Mouse (Mus musculus) mouse trophoblast stem cell (cell line): Measurements from ENCODE around the gene Tmem176a.

Experiments
- in situ Hi-C, 2 experiments: fragments of 300-500 bp; cut with MseI, MboI; formaldehyde crosslinking; loops; 2 replicates in 1 of 2; 3 replicates in 1 of 2; pipeline ENCODE4 v1.15.1; 2025

Tmem176a gene

DNA sequence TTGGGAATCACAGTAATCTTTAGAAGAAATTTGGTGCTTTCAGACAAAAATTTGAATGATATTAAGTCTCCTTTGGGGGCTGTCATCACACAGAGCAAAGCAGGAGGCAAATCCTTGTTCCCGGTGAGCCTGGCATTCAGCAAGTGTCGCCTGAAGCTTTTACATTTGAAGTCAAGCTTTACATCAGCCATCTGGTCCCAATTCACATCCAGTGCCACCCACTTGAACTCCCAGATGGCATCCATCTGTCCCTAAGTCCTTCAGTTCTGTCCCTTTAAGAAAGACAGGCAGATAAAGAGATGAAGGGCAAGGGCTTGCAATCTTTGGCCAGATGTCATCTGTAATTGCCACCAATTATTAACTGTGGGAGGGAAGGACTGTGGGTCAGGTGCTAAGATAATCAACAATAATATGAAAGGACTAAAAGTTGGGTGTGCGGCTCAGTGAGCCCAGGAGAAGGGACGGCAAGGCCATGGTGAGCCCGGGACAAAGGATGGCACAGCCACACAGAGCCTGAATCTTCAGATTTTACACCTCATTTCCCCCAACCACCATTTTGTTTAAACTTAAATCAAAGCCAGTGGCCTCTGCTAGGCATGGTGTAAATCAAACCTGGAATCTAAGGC, 35.9 kb downstream of the Tmem176a start:
- in situ Hi-C loops: no loop called here

- in situ Hi-C loops: no loop called here
These were observed 53.5 kb downstream of the Tmem176a start for GRCm38 (mm10) chr6:48894203-48894602.

- in situ Hi-C loops: no loop called here
These were observed 54.5 kb downstream of the Tmem176a start for GRCm38 (mm10) chr6:48894938-48895818.

DNA sequence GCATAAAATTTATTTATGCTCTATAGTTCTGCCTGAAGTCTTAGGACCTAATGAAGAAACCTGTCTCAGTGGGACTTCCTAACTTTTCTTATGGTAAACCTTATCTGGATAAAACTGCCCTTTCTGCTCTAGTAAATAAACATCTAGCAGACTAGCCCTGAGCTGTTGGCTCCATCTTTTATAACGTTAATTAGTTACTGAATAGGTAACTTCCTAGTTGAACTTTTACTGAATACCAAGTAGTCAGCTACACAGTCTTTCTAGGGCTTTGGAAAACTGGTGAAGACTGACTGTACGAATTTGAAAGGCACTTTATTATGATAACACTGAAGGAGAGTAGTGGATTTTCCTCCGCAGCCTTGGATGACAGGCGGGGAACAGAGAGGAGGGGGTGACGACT, 55.2 kb downstream of the Tmem176a start:
- in situ Hi-C loops: no loop called here
